Mouse (Mus musculus) cerebellum, adult 8-10 months (tissue): Measurements from ENCODE around the gene Fahd2a.

ENCODE experiments used
- DNase-seq: peaks from one replicate; pipeline ENCODE4 v3.0.0; 2022

Fahd2a gene

DNA sequence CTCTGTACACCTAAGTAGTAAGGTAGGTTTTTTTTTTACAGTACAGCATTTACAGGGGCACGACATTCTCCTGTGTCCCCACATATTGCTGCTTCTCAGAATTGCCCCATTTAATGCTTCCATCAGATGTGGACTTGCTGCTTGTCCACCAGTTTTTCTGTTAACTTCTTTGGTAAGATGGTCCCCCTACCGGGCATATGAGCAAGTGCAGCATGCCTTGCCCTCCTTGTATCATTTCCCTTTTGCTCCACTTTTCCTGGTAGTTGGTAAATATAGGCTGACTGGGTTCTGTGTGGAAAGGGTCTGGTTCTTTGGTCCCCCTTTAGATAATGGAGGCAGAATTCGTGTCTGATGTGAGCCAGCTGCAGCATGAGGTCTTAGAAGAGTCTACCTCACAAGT lies 14.1 kb downstream of the Fahd2a start:
- DNase-seq: peak; percentile 29

DNA sequence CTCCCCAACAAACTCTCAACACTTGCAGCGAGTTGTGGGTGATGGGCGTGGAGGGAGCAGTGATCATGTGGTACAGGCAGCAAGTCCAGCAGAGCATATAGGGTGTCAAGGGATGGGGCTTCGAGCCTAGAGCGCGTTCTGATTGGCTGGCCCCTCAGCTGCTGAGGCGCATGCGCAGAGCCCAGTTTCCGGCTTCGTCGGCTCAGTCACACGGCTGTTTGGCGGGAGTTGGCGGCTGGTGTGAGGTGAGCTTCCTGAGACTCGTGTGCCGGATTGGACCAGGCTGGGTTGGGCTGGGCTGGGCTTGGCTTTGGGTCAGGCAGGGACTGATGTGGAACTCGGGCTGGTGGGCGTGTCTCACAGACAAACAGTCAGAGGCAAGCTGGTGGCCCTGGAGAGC lies 19.4 kb downstream of the Fahd2a start, which contains the start of gene Gpat2:
Gene Gpat2 (plus strand): TSS at position 223 of the 400 bp plus-strand sequence.
- DNase-seq: no peak

DNA sequence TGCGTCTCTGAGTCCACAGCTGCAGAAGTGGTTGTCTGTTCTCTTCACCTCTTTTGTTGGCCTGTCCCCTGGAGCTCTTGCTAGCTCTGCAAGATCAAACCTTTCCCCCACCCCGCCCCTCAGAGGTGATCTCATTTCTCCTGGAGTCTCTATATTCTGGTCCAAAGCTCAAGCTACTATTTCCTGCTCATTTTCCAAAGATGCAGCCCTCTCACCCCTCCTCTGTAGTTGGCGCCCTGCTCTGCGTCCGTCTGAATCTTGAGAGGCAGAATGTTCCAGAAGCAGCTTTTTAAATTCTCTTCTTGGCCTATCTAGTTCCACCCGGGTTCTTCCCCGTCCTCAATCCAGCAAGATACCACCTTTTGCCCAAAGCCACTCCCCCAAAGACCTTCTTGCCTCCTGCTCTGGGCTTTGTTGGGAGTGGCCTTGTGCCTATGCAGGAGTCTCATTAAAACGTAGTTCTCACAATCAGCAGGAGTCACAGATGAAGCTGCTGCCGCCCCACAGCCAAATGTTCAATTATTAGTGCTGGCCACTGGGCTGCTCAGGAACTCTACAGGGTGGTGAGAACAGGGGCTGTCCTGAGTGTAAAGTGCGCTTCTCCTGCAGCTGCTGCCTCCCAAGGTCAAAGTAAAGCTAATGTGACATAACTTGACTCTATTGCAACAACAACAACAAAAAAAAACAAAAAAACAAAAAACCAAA lies 25.9 kb downstream of the Fahd2a start:
- no peak for DNase-seq

DNA sequence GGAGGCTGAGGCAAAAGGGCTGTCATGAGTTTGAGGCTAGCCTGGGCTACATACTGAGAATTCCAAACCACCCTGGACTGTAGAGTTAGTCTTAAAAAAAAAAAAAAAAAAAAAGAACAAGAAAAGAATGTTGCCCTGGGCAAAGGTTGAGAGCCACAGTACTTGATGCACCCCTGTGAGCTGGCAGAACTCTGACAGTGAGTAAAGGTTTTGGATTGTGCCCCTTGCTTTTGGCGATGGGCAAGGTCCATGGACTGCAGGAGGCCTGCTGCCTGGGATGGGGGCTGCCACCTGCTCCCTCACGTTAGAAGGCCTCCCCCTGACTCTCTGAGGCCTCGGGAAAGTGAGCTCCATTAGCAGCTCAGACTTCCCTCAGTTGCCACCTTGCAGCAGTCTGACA lies 27.7 kb downstream of the Fahd2a start:
- DNase-seq: no peak

DNA sequence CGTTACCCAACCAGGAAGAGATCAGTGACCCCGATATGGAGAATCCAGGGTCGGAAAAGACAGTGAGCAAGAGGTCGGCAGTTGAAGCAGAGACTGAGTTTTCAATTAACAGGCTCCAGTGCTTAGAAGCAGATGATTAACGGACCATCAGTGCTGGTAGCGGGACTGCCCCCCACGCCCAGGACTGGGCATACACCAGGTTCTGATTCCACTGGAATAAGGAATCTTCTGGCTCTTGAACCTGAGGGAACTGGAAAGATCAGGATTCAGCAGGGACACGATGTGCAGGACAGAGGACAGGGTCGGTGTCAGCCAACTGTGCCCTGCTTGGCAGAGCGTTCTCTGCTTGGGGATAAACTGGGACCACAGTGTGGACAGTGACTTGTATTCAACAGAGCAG lies 28.6 kb downstream of the Fahd2a start:
- DNase-seq: no peak

DNA sequence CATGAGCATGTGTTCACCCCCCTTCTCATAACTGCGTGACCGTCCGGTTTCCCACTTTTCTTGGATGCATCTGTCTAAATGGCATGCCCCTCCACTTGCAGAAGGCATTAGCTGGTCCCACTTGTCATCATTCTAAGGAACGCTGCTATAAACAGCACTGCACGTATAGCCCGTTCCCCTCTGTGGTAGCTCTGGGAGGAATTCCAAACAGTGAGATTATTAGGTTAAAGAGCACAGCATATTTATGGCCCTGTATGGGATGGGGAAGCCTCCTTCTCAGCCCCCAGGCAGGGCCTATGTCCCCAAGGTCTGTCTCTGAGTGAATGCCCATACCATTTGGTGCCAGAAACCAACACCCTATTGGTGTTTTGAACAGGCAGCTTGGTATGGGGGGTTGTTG lies 33.2 kb downstream of the Fahd2a start:
- DNase-seq: no peak

DNA sequence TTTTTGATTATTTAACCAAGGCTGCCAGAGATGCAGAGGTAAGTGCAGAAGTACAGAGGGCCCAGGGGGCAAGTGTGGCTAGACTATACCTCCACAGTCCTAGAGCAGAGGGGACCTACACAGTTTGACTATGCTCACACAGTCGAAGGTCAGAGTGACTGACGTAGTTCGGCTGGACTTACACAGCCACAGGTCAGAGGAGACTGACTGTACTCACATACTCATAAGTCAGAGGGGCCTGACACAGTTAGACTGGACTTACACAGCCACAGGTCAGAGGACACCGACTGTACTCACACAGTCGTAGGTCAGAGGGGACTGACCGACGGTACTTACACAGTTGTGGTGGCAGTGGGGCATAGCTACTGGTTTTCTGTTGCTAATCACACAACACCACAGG lies 45.6 kb downstream of the Fahd2a start:
- no peak for DNase-seq

DNA sequence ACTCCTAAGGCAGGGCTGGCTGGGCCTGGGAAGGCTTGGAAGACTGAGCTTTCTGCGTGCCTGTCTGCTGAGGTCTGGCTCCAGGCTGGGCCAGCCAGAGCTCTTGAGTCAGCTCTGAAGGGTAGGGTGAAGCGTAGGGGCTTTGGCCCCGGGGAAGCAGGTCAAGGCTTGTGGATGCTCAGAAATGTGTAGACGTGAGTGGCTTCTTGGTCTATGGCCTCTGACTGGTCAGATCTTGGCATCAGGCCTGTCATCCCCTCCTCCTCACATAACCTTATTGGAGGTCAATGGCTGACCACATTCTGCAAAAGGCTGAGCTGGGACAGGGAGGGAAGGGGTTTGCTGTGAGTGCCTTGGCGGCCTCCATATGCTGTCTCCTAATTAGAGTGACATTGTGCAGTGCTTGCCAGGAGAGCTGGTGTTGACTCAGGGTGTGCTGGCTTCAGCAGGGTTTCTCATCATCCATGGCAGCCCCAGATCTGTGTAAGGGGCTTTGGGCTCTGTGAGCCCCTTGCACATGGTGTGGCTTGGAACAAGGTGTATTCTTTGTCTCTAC lies 49.7 kb downstream of the Fahd2a start:
- no peak for DNase-seq

DNA sequence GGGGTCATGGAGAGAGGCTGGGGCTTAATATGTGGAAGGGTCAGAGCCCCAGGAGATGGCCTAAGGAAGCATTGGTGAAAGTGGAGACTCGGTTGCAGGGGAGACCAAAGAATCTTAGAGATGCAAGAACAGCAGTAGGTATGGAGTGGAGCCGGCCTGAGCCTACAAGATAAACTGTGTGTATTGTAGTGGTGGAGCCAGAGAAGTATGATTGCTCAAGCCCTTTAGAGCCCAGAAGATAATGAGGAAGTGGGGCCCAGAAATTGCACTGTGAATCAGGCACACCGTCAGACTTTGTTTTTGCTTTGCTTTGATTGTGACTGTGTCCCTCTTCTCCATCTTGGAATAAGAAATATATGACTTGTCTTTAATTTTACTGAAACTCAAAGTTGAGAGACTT lies 53.0 kb downstream of the Fahd2a start:
- no peak for DNase-seq

DNA sequence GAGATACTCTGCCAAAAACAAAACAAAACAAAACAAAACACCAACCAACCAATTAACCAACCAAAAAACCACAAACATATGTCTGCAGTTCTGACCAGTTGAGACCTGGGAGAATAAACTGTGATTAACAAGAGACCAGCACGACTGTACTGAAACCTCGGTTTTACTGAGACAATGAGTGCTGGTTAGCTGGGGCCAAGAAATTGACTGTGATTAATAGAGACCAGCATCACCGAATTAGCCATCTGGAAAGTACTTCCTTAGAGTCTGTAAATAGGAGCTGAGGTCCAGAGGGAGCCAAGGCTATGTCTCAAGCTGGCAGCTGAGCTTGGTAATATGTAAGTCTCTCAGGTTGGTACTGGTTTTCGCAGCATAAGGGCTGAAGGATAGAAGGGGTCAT lies 53.5 kb downstream of the Fahd2a start:
- no peak for DNase-seq

DNA sequence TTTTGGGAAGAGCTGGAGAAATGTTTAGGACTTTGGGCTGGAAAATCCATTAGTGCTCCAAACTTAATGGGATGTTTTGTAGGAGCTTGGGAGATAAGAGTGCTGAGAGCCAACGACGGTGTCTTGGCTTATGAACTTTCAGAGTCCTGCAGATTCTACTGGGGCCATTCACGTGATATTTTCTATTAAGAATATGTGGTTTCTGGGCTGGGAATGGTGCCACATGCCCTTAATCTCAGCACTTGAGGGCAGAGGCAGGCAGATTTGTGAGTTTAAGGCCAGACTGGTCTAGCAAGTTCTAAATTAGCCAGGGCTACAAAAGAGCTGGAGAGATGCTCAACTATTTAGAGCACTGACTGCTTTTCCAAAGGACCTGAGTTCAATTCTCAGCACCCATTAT lies 54.0 kb downstream of the Fahd2a start:
- no peak for DNase-seq

DNA sequence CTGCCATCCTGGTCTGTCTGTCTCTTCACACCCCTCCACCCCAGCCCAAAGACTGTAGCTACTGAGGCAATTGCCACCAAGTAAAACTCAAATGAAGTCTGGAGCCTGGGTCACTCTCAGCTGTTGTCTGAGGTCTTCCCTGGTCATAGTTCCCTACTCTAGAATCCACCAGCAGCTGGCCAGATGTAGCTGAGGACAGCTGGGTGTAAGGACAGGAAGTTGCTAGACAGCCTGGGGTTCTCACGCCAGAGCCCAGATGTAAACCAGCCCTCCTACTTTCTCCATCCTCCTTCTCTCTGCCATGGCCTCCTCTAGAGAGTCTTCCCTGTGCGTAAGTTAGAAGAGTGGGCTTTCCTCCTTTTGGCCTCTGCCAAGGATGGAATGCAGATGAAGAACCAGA lies 56.8 kb downstream of the Fahd2a start:
- no peak for DNase-seq
